Mouse (Mus musculus): ENCODE measurements around the gene Mcub. TPM values are rescaled to one million over a fixed set of nuclear protein-coding genes. Genes with fewer than 3 reads are reported as not detected.
A peak's percentile ranks its signal among the peaks of the same experiment; 100 is the strongest.

The Mcub gene
- polyA plus RNA-seq (2014; fragmentation: Nextera tagmentation; extraction: Ambion mirVana), result 3.5 and 4.3 TPM in 2 replicates

DNA sequence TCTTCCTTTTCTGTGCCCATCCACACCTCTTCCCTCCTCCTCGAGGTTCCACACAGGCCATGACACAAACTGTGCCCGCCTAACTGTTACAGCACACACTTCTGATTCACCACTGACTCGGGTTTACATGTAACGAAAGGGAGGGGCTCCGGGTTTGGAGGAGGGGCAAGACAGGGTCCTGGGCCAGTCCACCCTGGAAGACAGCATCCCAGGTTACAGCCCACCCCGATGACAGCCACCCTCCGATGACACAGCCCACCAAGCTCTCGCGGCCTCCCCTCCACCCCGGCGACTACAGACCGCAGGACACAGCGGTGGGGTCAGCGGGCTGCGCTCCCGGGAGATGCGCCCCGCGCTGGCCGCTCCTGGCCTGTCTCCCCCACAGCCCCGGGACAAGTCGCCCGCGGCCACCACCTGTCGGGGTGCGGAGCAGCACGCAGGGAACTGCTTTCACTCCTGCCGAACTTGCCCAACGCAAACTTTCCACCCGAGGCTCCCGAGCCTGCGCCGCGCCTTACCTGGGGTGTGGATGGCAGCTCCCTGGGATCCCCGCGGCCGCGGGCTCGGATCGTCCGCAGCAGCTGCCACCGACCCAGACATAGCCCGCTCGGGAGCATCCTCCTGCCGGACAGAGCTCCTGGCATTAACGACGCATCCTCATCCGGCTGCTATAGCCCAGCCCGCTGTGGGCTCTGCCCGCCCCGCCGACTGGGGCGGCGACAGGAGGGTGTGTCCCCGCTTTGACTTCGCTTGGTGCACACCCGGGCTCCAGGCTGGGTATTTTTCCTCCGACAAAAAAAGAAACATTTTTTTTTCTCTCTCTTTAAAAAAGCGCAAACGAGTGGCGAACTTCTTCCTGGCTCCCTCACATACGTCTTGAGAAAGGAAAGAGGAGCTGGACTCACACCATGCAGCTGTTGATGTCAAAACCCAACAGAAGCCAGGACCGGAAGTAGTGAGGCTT lies at the start of gene Mcub:
Gene Mcub (minus strand): TSS at position 775 of the 964 bp plus-strand sequence.
- Histone ChIP-seq H3K27me3 (replicated peaks; ENCODE audit: control insufficient read depth, insufficient read depth, low read length) (peaks cover 29% of the 10 kb centered on the region), H3K27ac (ENCODE audit: low read depth, low read length) (no peak within 1 kb of the TSS), H3K4me3 (ENCODE audit: low read depth, low read length) (peak within 1 kb of the TSS; percentile 58), H3K4me2 (peak within 1 kb of the TSS; percentile 94), H3K9me3 (ENCODE audit: control insufficient read depth, low read length) (no peaks in the 10 kb centered on the region), H3K36me3 (ENCODE audit: control insufficient read depth, insufficient read depth, low read length) (no peaks in the 10 kb centered on the region), H3K4me1 (replicated peaks; ENCODE audit: control insufficient read depth, insufficient read depth, low read length) (peaks cover 10% of the 10 kb centered on the region), H3K9ac (ENCODE audit: low read depth, low read length) (peak within 1 kb of the TSS; percentile 52; the same call in 1 of the 2 replicates)
- DNase-seq (ENCODE audit: low spot score) (peak; percentile 67), ATAC-seq (replicated peaks; ENCODE audit: low FRiP score) (peak; percentile 82)
- 1% methylated on average over 62 of the region's 63 CpGs for WGBS

GRCm38 (mm10) chr3:130012943-130013342 lies 42.9 kb upstream of the Mcub start:
- Histone ChIP-seq H3K9ac (ENCODE audit: low read depth, low read length) (no peak overlapping the region), H3K27ac (ENCODE audit: low read depth, low read length) (no peak overlapping the region), H3K36me3 (ENCODE audit: control insufficient read depth, insufficient read depth, low read length) (peaks cover 3% of the 10 kb centered on the region; the same call in 1 of the 2 replicates), H3K4me3 (ENCODE audit: low read depth, low read length) (no peak overlapping the region), H3K4me1 (replicated peaks; ENCODE audit: control insufficient read depth, insufficient read depth, low read length) (no peaks in the 10 kb centered on the region), H3K27me3 (replicated peaks; ENCODE audit: control insufficient read depth, insufficient read depth, low read length) (no peaks in the 10 kb centered on the region), H3K4me2 (no peak overlapping the region), H3K9me3 (ENCODE audit: control insufficient read depth, low read length) (no peaks in the 10 kb centered on the region)
- ATAC-seq (replicated peaks; ENCODE audit: low FRiP score) (no peak), DNase-seq (ENCODE audit: low spot score) (no peak)
- 83% methylated on average over 2 of the region's 2 CpGs for WGBS

GRCm38 (mm10) chr3:130011236-130011635 lies 41.2 kb upstream of the Mcub start:
- Histone ChIP-seq H3K4me3 (ENCODE audit: low read depth, low read length) (no peak overlapping the region), H3K4me1 (replicated peaks; ENCODE audit: control insufficient read depth, insufficient read depth, low read length) (no peaks in the 10 kb centered on the region), H3K9ac (ENCODE audit: low read depth, low read length) (no peak overlapping the region), H3K36me3 (ENCODE audit: control insufficient read depth, insufficient read depth, low read length) (peaks cover 6% of the 10 kb centered on the region), H3K27ac (ENCODE audit: low read depth, low read length) (no peak overlapping the region), H3K9me3 (ENCODE audit: control insufficient read depth, low read length) (no peaks in the 10 kb centered on the region), H3K27me3 (replicated peaks; ENCODE audit: control insufficient read depth, insufficient read depth, low read length) (no peaks in the 10 kb centered on the region), H3K4me2 (no peak overlapping the region)
- no peak for DNase-seq (ENCODE audit: low spot score)
- WGBS, result 93% methylated on average over 1 of the region's 1 CpGs
- ATAC-seq (replicated peaks; ENCODE audit: low FRiP score), result no peak

DNA sequence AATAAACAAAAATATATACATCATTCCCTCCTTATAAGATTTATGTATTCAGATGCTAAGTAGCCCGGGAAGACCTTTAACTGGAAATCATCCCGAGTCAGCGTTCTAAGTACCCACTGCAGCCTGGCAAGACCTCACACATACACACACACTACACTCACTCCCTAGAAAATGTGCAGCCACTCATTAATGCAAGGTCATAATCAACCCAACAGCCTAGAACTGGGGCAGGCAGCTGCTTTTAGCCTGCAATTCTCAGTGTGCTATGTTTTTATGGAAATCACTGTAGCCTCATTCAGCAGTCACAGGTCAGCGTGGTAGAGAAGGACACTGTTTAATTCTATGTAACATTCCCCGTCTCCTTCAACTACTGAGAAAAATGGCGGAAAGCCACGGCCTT lies 36.1 kb upstream of the Mcub start:
- Histone ChIP-seq H3K4me2 (no peak overlapping the region), H3K27ac (ENCODE audit: low read depth, low read length) (no peak overlapping the region), H3K4me3 (ENCODE audit: low read depth, low read length) (no peak overlapping the region), H3K9ac (ENCODE audit: low read depth, low read length) (no peak overlapping the region), H3K9me3 (ENCODE audit: control insufficient read depth, low read length) (no peaks in the 10 kb centered on the region), H3K4me1 (replicated peaks; ENCODE audit: control insufficient read depth, insufficient read depth, low read length) (no peaks in the 10 kb centered on the region), H3K27me3 (replicated peaks; ENCODE audit: control insufficient read depth, insufficient read depth, low read length) (no peaks in the 10 kb centered on the region), H3K36me3 (ENCODE audit: control insufficient read depth, insufficient read depth, low read length) (peaks cover 30% of the 10 kb centered on the region)
- ATAC-seq (replicated peaks; ENCODE audit: low FRiP score), result no peak
- 90% methylated on average over 7 of the region's 7 CpGs for WGBS
- DNase-seq (ENCODE audit: low spot score), result no peak

- DNase-seq (ENCODE audit: low spot score), result no peak
- 96% methylated on average over 11 of the region's 11 CpGs for WGBS
- ATAC-seq (replicated peaks; ENCODE audit: low FRiP score), result no peak
- Histone ChIP-seq H3K4me2 (no peak overlapping the region), H3K9ac (ENCODE audit: low read depth, low read length) (no peak overlapping the region), H3K4me3 (ENCODE audit: low read depth, low read length) (no peak overlapping the region), H3K27me3 (replicated peaks; ENCODE audit: control insufficient read depth, insufficient read depth, low read length) (no peaks in the 10 kb centered on the region), H3K36me3 (ENCODE audit: control insufficient read depth, insufficient read depth, low read length) (peaks cover 36% of the 10 kb centered on the region), H3K27ac (ENCODE audit: low read depth, low read length) (no peak overlapping the region), H3K4me1 (replicated peaks; ENCODE audit: control insufficient read depth, insufficient read depth, low read length) (no peaks in the 10 kb centered on the region), H3K9me3 (ENCODE audit: control insufficient read depth, low read length) (no peaks in the 10 kb centered on the region)
Observed at GRCm38 (mm10) chr3:130000926-130001325, 30.9 kb upstream of the Mcub start.

DNA sequence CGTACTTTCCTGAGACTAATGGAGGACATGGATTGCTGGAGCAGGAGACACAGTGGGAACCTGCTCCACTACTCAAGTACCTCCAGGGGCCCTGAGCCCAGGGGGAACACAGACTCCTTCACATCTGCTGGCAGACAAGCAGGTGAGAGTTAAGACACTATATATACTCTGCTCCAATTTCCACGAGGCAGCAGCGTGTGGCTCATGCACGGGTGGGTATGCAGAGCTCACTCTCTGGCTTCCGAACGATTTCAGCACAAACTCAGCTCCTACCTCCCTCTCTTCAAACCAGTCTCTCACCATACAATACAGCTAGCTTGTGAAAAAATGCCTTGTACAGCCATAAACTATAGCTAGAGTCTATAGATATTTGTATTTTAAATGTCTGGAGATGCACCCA lies 28.5 kb upstream of the Mcub start:
- ATAC-seq (replicated peaks; ENCODE audit: low FRiP score) (no peak), DNase-seq (ENCODE audit: low spot score) (peak; percentile 6)
- H3K27me3 ChIP-seq (replicated peaks; ENCODE audit: control insufficient read depth, insufficient read depth, low read length), result no peaks in the 10 kb centered on the region
- H3K9me3 ChIP-seq (ENCODE audit: control insufficient read depth, low read length), result no peaks in the 10 kb centered on the region
- peaks cover 37% of the 10 kb centered on the region for H3K36me3 ChIP-seq (ENCODE audit: control insufficient read depth, insufficient read depth, low read length)
- WGBS, result 88% methylated on average over 6 of the region's 6 CpGs
- no peak overlapping the region for H3K4me3 ChIP-seq (ENCODE audit: low read depth, low read length)
- no peak overlapping the region for H3K4me2 ChIP-seq
- no peak overlapping the region for H3K9ac ChIP-seq (ENCODE audit: low read depth, low read length)
- H3K27ac ChIP-seq (ENCODE audit: low read depth, low read length), result no peak overlapping the region
- H3K4me1 ChIP-seq (replicated peaks; ENCODE audit: control insufficient read depth, insufficient read depth, low read length), result no peaks in the 10 kb centered on the region

DNA sequence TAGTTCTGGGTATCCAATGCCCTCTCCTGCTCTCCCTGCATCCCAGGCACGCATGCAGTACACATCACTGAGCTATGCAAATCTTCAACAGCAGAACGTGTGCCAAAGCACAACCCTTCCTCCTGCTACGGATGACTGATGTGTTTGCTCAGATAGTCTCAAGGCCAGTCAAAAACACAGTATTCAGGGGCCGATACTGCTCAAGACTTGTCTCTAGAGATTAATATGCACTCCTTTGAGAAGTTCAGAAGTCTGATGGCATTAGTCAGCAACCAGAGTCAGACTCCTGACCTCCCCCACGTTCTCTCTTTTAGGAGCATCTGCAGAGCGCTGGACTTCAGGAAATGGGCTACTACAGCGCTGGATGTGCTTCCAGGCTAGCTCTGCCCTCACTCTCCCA lies 28.0 kb upstream of the Mcub start:
- Histone ChIP-seq H3K27ac (ENCODE audit: low read depth, low read length) (no peak overlapping the region), H3K4me2 (no peak overlapping the region), H3K9me3 (ENCODE audit: control insufficient read depth, low read length) (no peaks in the 10 kb centered on the region), H3K4me3 (ENCODE audit: low read depth, low read length) (no peak overlapping the region), H3K27me3 (replicated peaks; ENCODE audit: control insufficient read depth, insufficient read depth, low read length) (no peaks in the 10 kb centered on the region), H3K36me3 (ENCODE audit: control insufficient read depth, insufficient read depth, low read length) (peaks cover 40% of the 10 kb centered on the region), H3K4me1 (replicated peaks; ENCODE audit: control insufficient read depth, insufficient read depth, low read length) (no peaks in the 10 kb centered on the region), H3K9ac (ENCODE audit: low read depth, low read length) (no peak overlapping the region)
- ATAC-seq (replicated peaks; ENCODE audit: low FRiP score), result no peak
- peak; percentile 24 for DNase-seq (ENCODE audit: low spot score)
- WGBS, result 77% methylated on average over 7 of the region's 7 CpGs

GRCm38 (mm10) chr3:129997324-129997723 lies 27.3 kb upstream of the Mcub start:
- Histone ChIP-seq H3K9me3 (ENCODE audit: control insufficient read depth, low read length) (no peaks in the 10 kb centered on the region), H3K9ac (ENCODE audit: low read depth, low read length) (no peak overlapping the region), H3K36me3 (ENCODE audit: control insufficient read depth, insufficient read depth, low read length) (peaks cover 40% of the 10 kb centered on the region), H3K4me3 (ENCODE audit: low read depth, low read length) (no peak overlapping the region), H3K4me2 (no peak overlapping the region), H3K27ac (ENCODE audit: low read depth, low read length) (no peak overlapping the region), H3K4me1 (replicated peaks; ENCODE audit: control insufficient read depth, insufficient read depth, low read length) (no peaks in the 10 kb centered on the region), H3K27me3 (replicated peaks; ENCODE audit: control insufficient read depth, insufficient read depth, low read length) (no peaks in the 10 kb centered on the region)
- DNase-seq (ENCODE audit: low spot score), result no peak
- no peak for ATAC-seq (replicated peaks; ENCODE audit: low FRiP score)
- 82% methylated on average over 3 of the region's 3 CpGs for WGBS

GRCm38 (mm10) chr3:129987297-129987696 lies 17.3 kb upstream of the Mcub start:
- H3K9me3 ChIP-seq (ENCODE audit: control insufficient read depth, low read length), result no peaks in the 10 kb centered on the region
- no peak for DNase-seq (ENCODE audit: low spot score)
- no peak overlapping the region for H3K4me2 ChIP-seq
- 95% methylated on average over 13 of the region's 13 CpGs for WGBS
- ATAC-seq (replicated peaks; ENCODE audit: low FRiP score), result no peak
- H3K27me3 ChIP-seq (replicated peaks; ENCODE audit: control insufficient read depth, insufficient read depth, low read length), result no peaks in the 10 kb centered on the region
- H3K4me3 ChIP-seq (ENCODE audit: low read depth, low read length), result no peak overlapping the region
- no peaks in the 10 kb centered on the region for H3K4me1 ChIP-seq (replicated peaks; ENCODE audit: control insufficient read depth, insufficient read depth, low read length)
- peaks cover 64% of the 10 kb centered on the region for H3K36me3 ChIP-seq (ENCODE audit: control insufficient read depth, insufficient read depth, low read length)
- no peak overlapping the region for H3K27ac ChIP-seq (ENCODE audit: low read depth, low read length)
- H3K9ac ChIP-seq (ENCODE audit: low read depth, low read length), result no peak overlapping the region
